In the genomic region with DNA sequence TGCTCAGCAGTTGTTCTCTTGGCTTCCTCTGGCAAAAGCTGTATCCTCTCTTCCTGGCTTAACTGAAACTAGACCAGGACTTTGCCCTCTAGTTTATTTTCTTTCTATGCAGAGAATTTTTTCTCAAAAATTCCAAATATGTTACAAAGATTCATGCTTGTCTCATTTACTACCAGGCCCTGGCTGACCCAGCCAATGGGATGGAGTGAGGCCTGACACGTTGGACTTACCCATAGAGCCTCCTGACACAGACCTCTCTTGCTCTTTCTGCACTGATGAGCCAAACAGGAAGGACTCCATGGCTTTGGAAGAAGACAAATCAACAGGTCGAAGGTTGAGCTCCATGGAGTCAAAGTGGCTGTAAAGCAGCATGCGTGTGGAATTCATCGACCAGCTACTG, we compare ENCODE assay signal across 18 mouse cellular contexts.
DNase-seq lines count a peak whose midpoint lies in the region; ATAC-seq lines count a peak whose summit lies in the region.
"Had no signal": no experiment of that assay in that cellular context is flagged by ENCODE, and none has a peak within 500 bp of the region (broad histone marks: within the 10 kb centered on the region; RNA-seq: fewer than 3 reads in every experiment).

No protein-coding gene starts in this region.

- H3K27ac ChIP-seq in kidney, embryonic 14.5 days (ENCODE audit: low read depth, low read length) = no peak overlapping the region
- no peak overlapping the region for H3K27ac ChIP-seq in intestine, embryonic 16.5 days (ENCODE audit: low read length)
- H3K27ac ChIP-seq: embryonic facial prominence, embryonic 15.5 days; hindbrain, postnatal 0 days; limb, embryonic 15.5 days had no signal

- no peaks in the 10 kb centered on the region for H3K36me3 ChIP-seq in kidney, embryonic 14.5 days (ENCODE audit: control insufficient read depth, insufficient read depth, low read length)
- no peaks in the 10 kb centered on the region for H3K36me3 ChIP-seq in intestine, embryonic 16.5 days (ENCODE audit: control insufficient read depth, insufficient read depth, low read length)
- H3K36me3 ChIP-seq: embryonic facial prominence, embryonic 15.5 days; limb, embryonic 15.5 days had no signal

- 74% methylated on average over 4 of the region's 4 CpGs for WGBS in kidney, embryonic 14.5 days
- WGBS in intestine, embryonic 16.5 days = 67% methylated on average over 4 of the region's 4 CpGs

- no peaks in the 10 kb centered on the region for H3K4me1 ChIP-seq in kidney, embryonic 14.5 days (ENCODE audit: control insufficient read depth, insufficient read depth, low read length)
- H3K4me1 ChIP-seq in intestine, embryonic 16.5 days (ENCODE audit: control insufficient read depth, insufficient read depth, low read length) = no peaks in the 10 kb centered on the region
- H3K4me1 ChIP-seq: embryonic facial prominence, embryonic 15.5 days; limb, embryonic 15.5 days had no signal

- no peaks in the 10 kb centered on the region for H3K9me3 ChIP-seq in kidney, embryonic 14.5 days (ENCODE audit: control insufficient read depth, low read length)
- H3K9me3 ChIP-seq in intestine, embryonic 16.5 days (ENCODE audit: control insufficient read depth, low read length) = no peaks in the 10 kb centered on the region
- H3K9me3 ChIP-seq: embryonic facial prominence, embryonic 15.5 days; limb, embryonic 15.5 days had no signal

- H3K4me2 ChIP-seq in kidney, embryonic 14.5 days (replicated peaks; ENCODE audit: low read depth, low read length) = no peak overlapping the region
- no peak overlapping the region for H3K4me2 ChIP-seq in intestine, embryonic 16.5 days (ENCODE audit: low read depth, low read length)
- H3K4me2 ChIP-seq: embryonic facial prominence, embryonic 15.5 days; heart, embryonic 11.5 days; limb, embryonic 15.5 days; midbrain, embryonic 11.5 days had no signal

- no peak for ATAC-seq in kidney, embryonic 14.5 days (ENCODE audit: low FRiP score, low TSS enrichment)
- ATAC-seq in intestine, embryonic 16.5 days = peak; percentile 55
- ATAC-seq: activated CD4-positive, CD25-positive, alpha-beta regulatory T cell, adult 4 months; forebrain, embryonic 14.5 days; hindbrain, postnatal 0 days had no signal

- no peaks in the 10 kb centered on the region for H3K27me3 ChIP-seq in kidney, embryonic 14.5 days (ENCODE audit: control insufficient read depth, insufficient read depth, low read length)
- H3K27me3 ChIP-seq in intestine, embryonic 16.5 days (replicated peaks; ENCODE audit: control insufficient read depth, insufficient read depth, low read length) = no peaks in the 10 kb centered on the region
- H3K27me3 ChIP-seq: embryonic facial prominence, embryonic 15.5 days; limb, embryonic 15.5 days had no signal

- DNase-seq in kidney, adult 18-20 months = peak; percentile 22
- DNase-seq in kidney, postnatal 10 days = peak; percentile 44
- peak; percentile 23 for DNase-seq in yolk sac, embryonic 10.5 days (ENCODE audit: low spot score)
- no peak for DNase-seq in cerebellum, postnatal 10 days
- no peak for DNase-seq in lung, postnatal 36 days
- DNase-seq: adrenal gland, adult 8-10 months; cerebellum, adult 11-12 months; spleen, adult 18-20 months; thymus, postnatal 25 days had no signal

- H3K9ac ChIP-seq in kidney, embryonic 14.5 days (ENCODE audit: low read depth, low read length) = no peak overlapping the region
- no peak overlapping the region for H3K9ac ChIP-seq in intestine, embryonic 16.5 days (ENCODE audit: low read depth, low read length)
- H3K9ac ChIP-seq: embryonic facial prominence, embryonic 15.5 days; limb, embryonic 15.5 days had no signal

- H3K4me3 ChIP-seq in kidney, embryonic 14.5 days (ENCODE audit: low read length) = no peak overlapping the region
- no peak overlapping the region for H3K4me3 ChIP-seq in intestine, embryonic 16.5 days (ENCODE audit: low read length)
- H3K4me3 ChIP-seq: embryonic facial prominence, embryonic 15.5 days; limb, embryonic 15.5 days had no signal

Comparison
In these comparisons a context has a peak if more than half of its experiments do, and no peak if none do; other contexts are left out.
1. DNase-seq: peak in kidney, adult 18-20 months (single experiment), kidney, postnatal 10 days (single experiment) and yolk sac, embryonic 10.5 days (single experiment); none in cerebellum, postnatal 10 days (0 of 2) and lung, postnatal 36 days (single experiment).